In genomic region chr5:116387302-116387935, GRCm38 (mm10) we compare ENCODE assay signal across 25 mouse cellular contexts.
"Had no signal": no experiment of that assay in that cellular context is flagged by ENCODE, and none has a peak within 500 bp of the region (broad histone marks: within the 10 kb centered on the region; RNA-seq: fewer than 3 reads in every experiment).

No protein-coding gene starts in this region.

- ATAC-seq: hindbrain, embryonic 16.5 days; intestine, embryonic 16.5 days; liver, embryonic 12.5 days had no signal

- H3K9me3 ChIP-seq: heart, embryonic 12.5 days; hindbrain, embryonic 10.5 days; hindbrain, embryonic 12.5 days; kidney, embryonic 15.5 days; limb, embryonic 13.5 days; limb, embryonic 15.5 days; liver, embryonic 12.5 days had no signal

- H3K27me3 ChIP-seq: heart, embryonic 12.5 days; hindbrain, embryonic 12.5 days; kidney, embryonic 15.5 days; limb, embryonic 13.5 days; limb, embryonic 15.5 days; liver, embryonic 12.5 days had no signal

- H3K9ac ChIP-seq: heart, embryonic 12.5 days; hindbrain, embryonic 12.5 days; hindbrain, embryonic 14.5 days; kidney, embryonic 15.5 days; limb, embryonic 13.5 days; limb, embryonic 15.5 days; liver, embryonic 12.5 days; liver, embryonic 14.5 days had no signal

- H3K27ac ChIP-seq: heart, adult 2 months; hindbrain, embryonic 10.5 days; hindbrain, embryonic 12.5 days; hindbrain, embryonic 14.5 days; kidney, embryonic 15.5 days; kidney, postnatal 0 days; limb, embryonic 13.5 days; limb, embryonic 15.5 days; liver, embryonic 12.5 days; liver, embryonic 14.5 days had no signal

- H3K36me3 ChIP-seq: heart, embryonic 12.5 days; hindbrain, embryonic 10.5 days; hindbrain, embryonic 12.5 days; kidney, embryonic 15.5 days; limb, embryonic 13.5 days; limb, embryonic 15.5 days; liver, embryonic 12.5 days had no signal

- H3K4me2 ChIP-seq: heart, embryonic 12.5 days; hindbrain, embryonic 12.5 days; hindbrain, embryonic 14.5 days; kidney, embryonic 15.5 days; limb, embryonic 13.5 days; limb, embryonic 15.5 days; liver, embryonic 12.5 days had no signal

- H3K4me1 ChIP-seq: hindbrain, embryonic 12.5 days; kidney, embryonic 15.5 days; liver, embryonic 12.5 days had no signal

- H3K4me3 ChIP-seq: heart, adult 2 months; heart, embryonic 12.5 days; hindbrain, embryonic 10.5 days; hindbrain, embryonic 12.5 days; kidney, embryonic 15.5 days; limb, embryonic 13.5 days; limb, embryonic 15.5 days; liver, embryonic 12.5 days had no signal

- DNase-seq: gastrocnemius, postnatal 14 days; gastrocnemius, postnatal 36 days; heart, adult 2 months; heart, postnatal 10 days; heart, postnatal 4 days; kidney, adult 11 months; kidney, adult 2 months; kidney, adult 9 months; kidney, postnatal 14 days; kidney, postnatal 36 days; layer of hippocampus, adult 9-11 months; layer of hippocampus, postnatal 36 days; left cerebral cortex, postnatal 4 days had no signal
